Mouse (Mus musculus): Measurements from ENCODE around the gene Ndnf.

DNA sequence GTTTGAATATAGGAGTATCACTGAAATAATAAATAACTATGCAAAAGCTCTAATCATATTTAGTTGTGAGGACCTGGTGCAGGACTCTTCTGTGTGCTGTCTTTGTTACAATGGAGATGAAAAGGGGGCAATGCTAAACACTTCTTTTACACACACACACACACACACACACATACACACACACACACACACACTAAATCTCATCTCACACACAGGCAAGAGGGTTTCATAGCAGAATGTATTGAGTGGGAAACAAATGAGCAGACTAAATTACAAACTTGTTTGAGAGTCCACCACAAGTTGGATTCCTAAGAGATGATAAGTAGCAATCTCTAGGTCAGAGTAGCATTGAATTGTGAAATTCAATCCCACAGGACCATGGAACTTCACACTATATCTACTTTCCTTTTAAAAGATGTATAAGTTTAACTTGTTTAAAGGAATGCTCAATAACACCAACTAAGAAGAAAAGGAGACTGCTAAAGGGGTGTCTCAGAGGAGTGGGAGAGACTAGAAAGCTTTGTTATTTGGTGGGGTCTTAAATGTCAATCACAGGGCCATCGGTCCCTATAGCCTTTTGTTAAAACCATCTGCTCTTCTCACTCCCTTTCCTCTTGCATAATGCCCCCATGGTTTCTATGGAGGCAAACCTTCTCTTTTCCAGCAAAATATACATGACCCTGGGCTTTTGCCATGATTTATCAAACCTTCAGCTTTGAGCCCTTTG is 71.9 kb downstream of the Ndnf start:
- TF ChIP-seq MXI1 (IDR thresholded peaks at IDR 0.05; ENCODE audit: low read depth, low read length) (no peak), MAZ (IDR thresholded peaks at IDR 0.05; ENCODE audit: low read depth, low read length) (no peak), NRF1 (IDR thresholded peaks at IDR 0.05; ENCODE audit: low read depth, low read length) (no peak), CTCF (conservative IDR thresholded peaks at IDR 0.05 in 1 of 2, IDR thresholded peaks at IDR 0.05 in 1 of 2; ENCODE audit: low read depth in 2 of 2, low read length in 2 of 2) (no peak), MAFK (IDR thresholded peaks at IDR 0.05; ENCODE audit: insufficient replicate concordance, low read length) (no peak), POLR2A (IDR thresholded peaks at IDR 0.05; ENCODE audit: low read depth, low read length) (no peak), ZMIZ1 (IDR thresholded peaks at IDR 0.05; ENCODE audit: low read depth, low read length) (no peak), ZNF384 (IDR thresholded peaks at IDR 0.05; ENCODE audit: low read depth, low read length) (no peak), CHD1 (IDR thresholded peaks at IDR 0.05; ENCODE audit: low read depth, low read length) (no peak), EP300 (IDR thresholded peaks at IDR 0.05; ENCODE audit: low read length) (no peak), ELF1 (IDR thresholded peaks at IDR 0.05; ENCODE audit: low read depth, low read length) (no peak), SMC3 (IDR thresholded peaks at IDR 0.05; ENCODE audit: low read depth, low read length) (no peak), ZC3H11A (IDR thresholded peaks at IDR 0.05; ENCODE audit: low read depth, low read length) (no peak)
